Mouse (Mus musculus): ENCODE results near the gene Vmn1r135. TPM values are rescaled to one million over a fixed set of nuclear protein-coding genes. Genes with fewer than 3 reads are reported as not detected.
"Not testable (repeated sequence)": the region's sequence is repeated elsewhere in the genome, so short reads cannot be mapped to it uniquely, and the experiment has no call there.

Vmn1r135 gene
- not detected for polyA plus RNA-seq (2017; shearing (Covaris generic))

GRCm38 (mm10) chr7:21832051-21832450 lies at the start of gene Vmn1r135:
TSS of gene Vmn1r135 (plus strand) at chr7:21832351.
- not testable (repeated sequence) for ATAC-seq

- not testable (repeated sequence) for ATAC-seq
Measured at GRCm38 (mm10) chr7:21796628-21797027, 35.5 kb upstream of the Vmn1r135 start, which contains the start of gene Gm4177. TSS of gene Gm4177 (minus strand) at chr7:21796728.

- not testable (repeated sequence) for ATAC-seq
Measured at GRCm38 (mm10) chr7:21844167-21844566, 12.0 kb downstream of the Vmn1r135 start, which contains the start of gene Gm5725. TSS of gene Gm5725 (minus strand) at chr7:21844267.

Other genes with a start within 250 kb of the Vmn1r135 start
- not detected for gene Vmn1r132, start 218.3 kb upstream of the Vmn1r135 start, polyA plus RNA-seq (2017; shearing (Covaris generic))
- gene Gm4175, start 70.9 kb upstream of the Vmn1r135 start, polyA plus RNA-seq (2017; shearing (Covaris generic)), result not detected
- not detected for gene Gm4177, start 35.6 kb upstream of the Vmn1r135 start, polyA plus RNA-seq (2017; shearing (Covaris generic))
- not detected for gene Gm5725, start 11.9 kb downstream of the Vmn1r135 start, polyA plus RNA-seq (2017; shearing (Covaris generic))
- not detected for gene Gm5891, start 88.9 kb downstream of the Vmn1r135 start, polyA plus RNA-seq (2017; shearing (Covaris generic))
- gene Vmn1r137, start 162.2 kb downstream of the Vmn1r135 start, polyA plus RNA-seq (2017; shearing (Covaris generic)), result not detected
- not detected for gene Vmn1r138, start 196.5 kb downstream of the Vmn1r135 start, polyA plus RNA-seq (2017; shearing (Covaris generic))
- gene Gm6176, start 224.0 kb downstream of the Vmn1r135 start, polyA plus RNA-seq (2017; shearing (Covaris generic)), result not detected
- gene Vmn1r139, start 236.7 kb downstream of the Vmn1r135 start, polyA plus RNA-seq (2017; shearing (Covaris generic)), result not detected

All from CD4-positive, CD25-positive, alpha-beta regulatory T cell, adult 4 months (primary cell).